Mouse (Mus musculus) hindbrain, embryonic 13.5 days (tissue): ENCODE data around the gene Cplx1. TPM values are rescaled to one million over a fixed set of nuclear protein-coding genes. Genes with fewer than 3 reads are reported as not detected.

Source experiments
- ATAC-seq: fragments of 200-750 bp; cut with Nextera tagmentation; 2 replicates; pipeline ENCODE4 v1.8.0; 2017; ENCODE audit warnings: moderate TSS enrichment; ENCODE audit not compliant: low FRiP score
- H3K27ac ChIP-seq: fragments of 300-500 bp; sonication (generic); 2 replicates; pipeline ENCODE4 v1.5.1; 2015; ENCODE audit warnings: inconsistent platforms, mild to moderate bottlenecking, moderate library complexity
- H3K27me3 ChIP-seq: fragments of 300-500 bp; sonication (generic); 2 replicates; pipeline ENCODE4 v1.6.1; 2015; ENCODE audit warnings: mild to moderate bottlenecking, inconsistent platforms
- H3K36me3 ChIP-seq: fragments of 300-500 bp; sonication (generic); 2 replicates; pipeline ENCODE4 v1.6.1; 2015; ENCODE audit warnings: mild to moderate bottlenecking, inconsistent platforms
- H3K4me1 ChIP-seq: fragments of 300-500 bp; sonication (generic); replicated peaks from 2 replicates; pipeline ENCODE4 v1.6.1; 2015; ENCODE audit warnings: inconsistent platforms
- H3K4me2 ChIP-seq: fragments of 300-500 bp; sonication (generic); 2 replicates; pipeline ENCODE4 v1.6.1; 2015; ENCODE audit warnings: inconsistent platforms, mild to moderate bottlenecking, moderate library complexity
- H3K4me3 ChIP-seq: fragments of 300-500 bp; sonication (generic); 2 replicates; pipeline ENCODE4 v1.5.1; 2015; ENCODE audit warnings: mild to moderate bottlenecking, inconsistent platforms
- H3K9ac ChIP-seq: fragments of 300-500 bp; sonication (generic); 2 replicates; pipeline ENCODE4 v1.6.1; 2015; ENCODE audit warnings: mild to moderate bottlenecking, inconsistent platforms
- H3K9me3 ChIP-seq: fragments of 300-500 bp; sonication (generic); 2 replicates; pipeline ENCODE4 v1.6.1; 2016; ENCODE audit warnings: inconsistent platforms
- WGBS: fragments of 180-500 bp; shearing (Covaris S2); methylation state at CpG from one replicate; pipeline ENCODE4 v1.1.7; 2015; 5-methylcytosine and 5-hydroxymethylcytosine counted together
- polyA plus RNA-seq: library from polyadenylated mRNA; unstranded; fragments of >200 nt; fragmentation: Nextera tagmentation; extraction: Ambion mirVana; gene quantifications from 2 replicates; pipeline ENCODE4 v1.2.1, GENCODE M21; 2015

The Cplx1 gene
- polyA plus RNA-seq, 1 experiment from 2014 or later = 82.5 TPM

- H3K9ac ChIP-seq = no peak overlapping the region
- H3K4me3 ChIP-seq = no peak overlapping the region
- peaks cover 28% of the 10 kb centered on the region for H3K4me1 ChIP-seq
- WGBS = 92% methylated on average over 5 of the region's 5 CpGs
- H3K9me3 ChIP-seq = no peaks in the 10 kb centered on the region
- H3K4me2 ChIP-seq = no peak overlapping the region
- peaks cover 13% of the 10 kb centered on the region for H3K36me3 ChIP-seq
- no peak for ATAC-seq
- peaks cover 47% of the 10 kb centered on the region for H3K27me3 ChIP-seq
- no peak overlapping the region for H3K27ac ChIP-seq
These were observed 2.2 kb downstream of the Cplx1 start for GRCm38 (mm10) chr5:108547636-108548035.

DNA sequence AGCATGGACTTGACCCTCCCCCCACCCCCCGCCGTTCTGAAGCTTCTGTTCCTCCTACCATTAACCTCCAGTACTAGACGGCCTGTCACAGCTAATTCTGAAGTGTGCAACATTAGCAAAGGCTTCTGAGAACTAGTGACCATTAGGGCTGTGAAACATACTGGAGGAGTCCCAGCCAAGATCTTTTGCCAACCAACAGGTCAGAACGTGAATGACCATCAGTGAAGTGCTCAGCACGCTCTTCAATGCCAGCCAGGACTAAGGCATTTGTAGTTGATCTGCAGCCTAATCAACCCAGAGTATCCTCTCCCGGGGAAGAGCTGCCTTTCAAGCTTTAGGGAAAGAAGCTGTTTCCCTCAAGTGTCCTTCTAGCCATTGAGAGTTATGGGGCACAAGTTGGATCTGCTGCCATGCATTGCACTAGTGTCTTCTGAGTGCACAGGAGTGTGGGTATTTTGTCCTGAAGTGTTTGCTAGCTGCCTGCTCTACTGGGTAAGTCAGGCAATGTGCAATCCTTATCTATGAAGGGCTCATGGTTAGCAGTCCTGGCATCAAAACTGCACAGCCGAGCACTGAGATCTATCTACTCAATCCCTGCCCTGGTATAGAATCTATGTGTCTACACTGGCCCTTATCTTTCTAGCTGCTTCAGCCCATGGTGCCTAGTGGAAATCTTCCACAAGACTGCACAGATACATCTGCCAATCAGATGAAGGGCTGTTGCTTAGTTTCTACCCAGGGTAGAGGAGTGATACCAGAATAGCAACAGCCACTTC is 6.1 kb downstream of the Cplx1 start:
- no peaks in the 10 kb centered on the region for H3K9me3 ChIP-seq
- no peak overlapping the region for H3K4me2 ChIP-seq
- H3K36me3 ChIP-seq = peaks cover 37% of the 10 kb centered on the region
- H3K27ac ChIP-seq = no peak overlapping the region
- no peak overlapping the region for H3K4me3 ChIP-seq
- peaks cover 17% of the 10 kb centered on the region for H3K27me3 ChIP-seq
- peaks cover 11% of the 10 kb centered on the region for H3K4me1 ChIP-seq
- ATAC-seq = no peak
- WGBS = 80% methylated on average over 7 of the region's 7 CpGs
- H3K9ac ChIP-seq = no peak overlapping the region

GRCm38 (mm10) chr5:108534188-108534587 is 15.6 kb downstream of the Cplx1 start:
- H3K9ac ChIP-seq = no peak overlapping the region
- 97% methylated on average over 2 of the region's 2 CpGs for WGBS
- no peak for ATAC-seq
- H3K4me1 ChIP-seq = no peaks in the 10 kb centered on the region
- H3K4me2 ChIP-seq = no peak overlapping the region
- H3K27ac ChIP-seq = no peak overlapping the region
- H3K27me3 ChIP-seq = no peaks in the 10 kb centered on the region
- H3K4me3 ChIP-seq = no peak overlapping the region
- peaks cover 13% of the 10 kb centered on the region; the same call in 1 of the 2 replicates for H3K9me3 ChIP-seq
- H3K36me3 ChIP-seq = peaks cover 27% of the 10 kb centered on the region

DNA sequence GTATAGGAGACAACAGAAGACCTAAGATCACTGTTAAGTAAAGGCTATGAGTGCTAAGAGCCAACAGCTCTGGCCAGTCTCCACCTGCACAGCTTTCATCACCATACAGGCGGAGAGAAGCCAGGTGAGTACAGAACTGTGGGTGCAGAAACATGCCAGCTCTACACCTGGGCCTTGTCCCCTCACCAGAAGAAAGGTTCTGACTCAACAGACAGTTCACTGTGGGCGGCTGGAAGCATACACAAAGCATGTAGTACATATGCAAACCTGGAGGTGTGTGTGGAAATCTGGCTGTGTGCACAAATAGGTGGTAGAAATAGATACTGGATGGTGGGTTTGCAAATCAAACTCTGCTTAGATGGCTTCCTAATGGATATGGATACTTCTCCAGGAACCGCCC is 27.2 kb downstream of the Cplx1 start:
- ATAC-seq = no peak
- no peaks in the 10 kb centered on the region for H3K27me3 ChIP-seq
- H3K4me2 ChIP-seq = no peak overlapping the region
- no peak overlapping the region for H3K4me3 ChIP-seq
- no peak overlapping the region for H3K27ac ChIP-seq
- WGBS = 93% methylated on average over 3 of the region's 3 CpGs
- no peaks in the 10 kb centered on the region for H3K4me1 ChIP-seq
- H3K9ac ChIP-seq = no peak overlapping the region
- peaks cover 53% of the 10 kb centered on the region for H3K36me3 ChIP-seq
- H3K9me3 ChIP-seq = no peaks in the 10 kb centered on the region

- WGBS = 84% methylated on average over 3 of the region's 3 CpGs
- no peak overlapping the region for H3K27ac ChIP-seq
- no peaks in the 10 kb centered on the region for H3K9me3 ChIP-seq
- H3K9ac ChIP-seq = no peak overlapping the region
- H3K4me2 ChIP-seq = no peak overlapping the region
- no peaks in the 10 kb centered on the region for H3K4me1 ChIP-seq
- H3K4me3 ChIP-seq = no peak overlapping the region
- no peak for ATAC-seq
- H3K36me3 ChIP-seq = peaks cover 53% of the 10 kb centered on the region
- H3K27me3 ChIP-seq = no peaks in the 10 kb centered on the region
These were observed 27.9 kb downstream of the Cplx1 start for GRCm38 (mm10) chr5:108521896-108522295.

DNA sequence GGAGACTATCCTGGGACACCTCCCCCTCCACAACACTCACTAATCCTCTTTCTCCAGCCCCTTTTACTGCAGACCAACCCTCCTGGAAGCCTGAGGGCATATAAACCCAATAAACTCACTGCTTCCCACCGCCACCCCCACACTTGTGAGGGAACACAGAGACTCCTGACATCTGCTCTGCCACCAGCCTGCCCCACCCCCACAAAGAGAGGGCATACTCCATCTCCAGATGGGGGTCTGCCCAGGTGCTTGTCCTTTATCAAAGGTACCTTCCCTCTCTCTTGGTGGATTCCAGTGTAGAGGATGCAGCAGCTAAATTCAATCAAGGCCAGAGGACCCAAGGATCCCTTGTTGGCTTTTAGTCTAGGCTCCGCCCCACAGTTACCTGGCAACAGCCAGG is 28.8 kb downstream of the Cplx1 start:
- Histone ChIP-seq H3K4me3 (no peak overlapping the region), H3K27me3 (no peaks in the 10 kb centered on the region), H3K4me1 (no peaks in the 10 kb centered on the region), H3K27ac (no peak overlapping the region), H3K4me2 (no peak overlapping the region), H3K36me3 (peaks cover 53% of the 10 kb centered on the region), H3K9me3 (no peaks in the 10 kb centered on the region), H3K9ac (no peak overlapping the region)
- no peak for ATAC-seq
- WGBS = 81% methylated on average over 2 of the region's 2 CpGs

DNA sequence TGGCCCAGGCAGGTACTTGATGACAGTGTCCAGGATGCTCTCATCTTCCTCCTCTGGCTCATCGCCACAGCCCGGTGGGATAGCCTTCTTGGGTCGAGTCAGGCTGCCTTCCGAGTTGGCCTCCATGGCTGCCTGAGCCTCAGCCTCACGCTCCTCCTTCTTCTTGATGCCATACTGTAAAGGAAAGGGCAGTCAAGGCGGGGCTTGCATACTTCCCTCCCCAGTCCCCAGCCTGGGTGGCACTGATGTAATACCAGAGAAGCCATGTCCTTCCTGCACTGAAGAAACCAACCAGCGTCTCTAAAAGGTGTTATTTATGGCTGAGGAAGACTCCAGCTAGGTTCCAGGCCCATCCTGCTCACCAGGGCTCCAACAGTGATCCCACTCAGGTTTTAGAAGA is 29.7 kb downstream of the Cplx1 start:
- H3K27ac ChIP-seq = no peak overlapping the region
- no peak overlapping the region for H3K4me3 ChIP-seq
- no peak overlapping the region for H3K9ac ChIP-seq
- H3K9me3 ChIP-seq = no peaks in the 10 kb centered on the region
- H3K36me3 ChIP-seq = peaks cover 46% of the 10 kb centered on the region
- no peaks in the 10 kb centered on the region for H3K4me1 ChIP-seq
- H3K4me2 ChIP-seq = no peak overlapping the region
- no peak for ATAC-seq
- WGBS = 81% methylated on average over 7 of the region's 7 CpGs
- no peaks in the 10 kb centered on the region for H3K27me3 ChIP-seq

DNA sequence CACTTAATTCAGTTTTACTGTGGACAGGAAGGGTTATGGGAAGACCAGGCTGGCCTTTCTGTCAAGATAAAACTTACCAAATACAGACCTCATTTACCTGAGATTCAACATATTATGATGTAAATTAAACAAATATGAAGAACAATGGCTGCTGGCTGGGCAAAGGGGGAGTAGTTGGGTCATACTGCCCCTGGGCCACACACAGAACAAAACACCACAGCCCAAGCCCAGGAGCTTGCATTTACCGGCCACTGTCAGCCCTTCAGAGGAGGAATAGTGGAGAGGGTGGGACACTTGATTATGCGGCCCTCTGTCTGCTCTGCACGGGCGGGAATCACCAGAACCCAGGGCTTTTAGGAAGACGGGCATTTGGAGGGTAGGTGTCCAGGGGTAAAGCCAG is 30.9 kb downstream of the Cplx1 start:
- peaks cover 35% of the 10 kb centered on the region for H3K36me3 ChIP-seq
- no peak overlapping the region for H3K9ac ChIP-seq
- no peak overlapping the region for H3K4me2 ChIP-seq
- H3K9me3 ChIP-seq = no peaks in the 10 kb centered on the region
- no peak overlapping the region for H3K4me3 ChIP-seq
- ATAC-seq = no peak
- no peaks in the 10 kb centered on the region for H3K4me1 ChIP-seq
- H3K27me3 ChIP-seq = no peaks in the 10 kb centered on the region
- H3K27ac ChIP-seq = no peak overlapping the region
- WGBS = 72% methylated on average over 5 of the region's 5 CpGs

DNA sequence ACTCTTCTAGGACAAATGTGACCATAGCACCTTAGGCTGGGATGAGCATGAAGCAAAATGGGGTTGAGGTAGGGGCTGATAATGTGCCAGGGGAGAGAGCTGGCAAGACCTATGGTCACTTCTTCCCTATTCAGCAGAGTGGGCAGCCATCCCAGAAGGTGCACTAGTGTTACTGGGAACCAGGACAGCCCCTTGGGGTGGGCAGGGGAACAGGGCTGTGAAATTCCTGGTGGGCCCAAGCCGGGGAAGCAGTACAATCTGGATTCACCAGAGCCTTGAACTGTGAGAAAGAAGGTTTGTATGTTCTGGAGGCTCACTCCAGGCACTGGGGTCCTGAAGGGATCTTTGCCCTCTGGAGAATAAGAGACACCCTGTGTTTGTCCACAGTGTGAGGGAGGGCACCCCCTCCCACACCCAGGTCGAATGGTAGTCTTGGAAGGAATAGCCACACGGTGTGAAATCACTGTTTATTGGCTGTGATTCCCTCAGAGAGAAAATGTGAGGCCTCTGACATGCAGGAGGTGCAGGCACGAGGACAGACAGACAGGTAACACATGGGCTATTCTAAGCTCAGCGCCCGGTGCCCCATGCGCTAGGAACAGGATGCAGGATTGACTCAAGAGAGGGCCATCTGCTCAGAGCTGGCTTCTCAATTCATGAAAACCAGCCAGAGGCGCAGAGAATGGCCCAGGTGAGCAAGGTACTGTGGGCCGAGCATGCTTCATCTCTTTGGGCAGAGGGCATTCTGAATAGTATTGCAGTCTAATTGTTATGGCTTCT is 31.5 kb downstream of the Cplx1 start:
- Histone ChIP-seq H3K4me2 (no peak overlapping the region), H3K27ac (no peak overlapping the region), H3K27me3 (no peaks in the 10 kb centered on the region), H3K36me3 (peaks cover 33% of the 10 kb centered on the region), H3K9me3 (no peaks in the 10 kb centered on the region), H3K4me3 (no peak overlapping the region), H3K9ac (no peak overlapping the region), H3K4me1 (no peaks in the 10 kb centered on the region)
- 85% methylated on average over 9 of the region's 9 CpGs for WGBS
- ATAC-seq = no peak

DNA sequence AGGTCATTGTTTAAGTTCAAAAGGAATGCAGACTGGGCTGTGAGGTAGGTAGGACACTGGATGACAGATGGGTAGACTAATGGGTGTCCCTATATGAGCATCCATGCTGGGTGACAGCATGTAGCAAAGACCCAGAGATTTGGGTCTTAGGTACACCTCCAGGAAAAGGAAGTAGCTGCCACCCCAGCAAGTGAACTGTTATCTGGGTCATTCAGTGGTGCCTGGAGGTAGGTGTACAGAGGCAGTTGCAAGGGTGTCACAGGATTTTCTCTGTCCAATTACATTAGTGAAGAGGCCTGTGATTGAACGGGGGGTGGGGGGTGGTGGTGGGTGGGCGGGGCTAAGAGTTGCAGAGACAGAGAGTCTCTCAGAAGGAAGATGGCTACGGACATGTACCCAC is 33.2 kb downstream of the Cplx1 start:
- H3K9ac ChIP-seq = no peak overlapping the region
- H3K27me3 ChIP-seq = no peaks in the 10 kb centered on the region
- H3K9me3 ChIP-seq = no peaks in the 10 kb centered on the region
- peaks cover 24% of the 10 kb centered on the region for H3K36me3 ChIP-seq
- no peak overlapping the region for H3K4me3 ChIP-seq
- no peak overlapping the region for H3K27ac ChIP-seq
- no peak for ATAC-seq
- H3K4me1 ChIP-seq = no peaks in the 10 kb centered on the region
- 87% methylated on average over 3 of the region's 3 CpGs for WGBS
- H3K4me2 ChIP-seq = no peak overlapping the region

DNA sequence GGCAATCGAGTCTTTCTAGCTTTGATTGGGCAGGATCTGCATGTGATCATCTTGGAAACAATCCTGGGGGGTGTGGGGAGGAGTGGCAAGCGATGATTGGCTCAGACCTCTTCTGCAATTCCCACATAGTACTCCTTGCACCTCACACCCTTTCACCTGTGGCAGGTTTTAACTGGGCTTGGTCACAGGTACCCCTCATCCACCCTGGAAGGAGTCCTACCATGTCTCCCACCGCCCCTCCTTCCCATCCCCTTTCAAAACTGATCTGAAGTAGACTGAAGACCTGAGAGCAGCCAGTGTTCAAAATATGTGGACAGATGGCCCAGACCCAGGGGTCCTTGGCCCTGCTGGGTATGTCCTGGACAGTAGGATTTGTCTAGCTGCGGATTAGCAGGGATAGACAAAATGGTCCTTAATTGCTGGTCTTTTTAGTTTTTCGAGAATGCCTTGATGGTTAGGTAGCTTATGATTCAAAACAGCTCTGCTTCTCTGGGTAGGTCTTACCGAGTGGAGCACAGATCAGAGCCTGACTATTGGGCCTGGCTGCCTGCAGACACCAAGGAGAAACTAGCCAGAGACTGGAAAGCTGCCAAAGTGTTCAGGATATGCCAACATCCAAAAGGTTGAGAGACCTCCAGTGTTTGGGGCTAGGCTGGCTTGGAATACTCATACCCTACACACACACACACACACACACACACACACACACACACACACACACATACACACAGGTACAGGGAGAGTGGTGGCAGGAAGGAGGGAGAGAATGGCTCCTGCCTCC is 34.1 kb downstream of the Cplx1 start:
- WGBS = 75% methylated on average over 6 of the region's 6 CpGs
- Histone ChIP-seq H3K27me3 (no peaks in the 10 kb centered on the region), H3K9ac (no peak overlapping the region), H3K36me3 (peaks cover 24% of the 10 kb centered on the region), H3K9me3 (no peaks in the 10 kb centered on the region), H3K4me1 (no peaks in the 10 kb centered on the region), H3K4me3 (no peak overlapping the region), H3K4me2 (no peak overlapping the region), H3K27ac (no peak overlapping the region)
- no peak for ATAC-seq

DNA sequence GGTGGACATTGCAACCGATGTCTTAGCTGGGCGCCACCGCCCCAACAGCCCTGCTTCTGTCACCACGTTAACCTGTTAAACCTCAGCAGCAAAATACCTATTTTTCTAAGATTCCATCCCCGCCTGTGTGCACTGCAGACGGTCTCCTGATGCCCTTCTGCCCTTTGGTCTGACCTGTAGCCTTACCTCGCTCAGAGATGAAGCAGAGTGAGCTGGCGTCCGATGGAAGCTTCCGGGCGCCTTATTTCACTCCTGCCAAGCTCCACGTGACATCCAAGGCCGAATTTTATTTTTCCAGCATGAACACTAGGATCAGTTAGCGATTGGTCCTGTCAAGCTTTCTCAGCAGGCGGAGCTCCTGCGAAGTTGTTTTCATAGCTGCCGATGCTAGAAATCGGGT is 47.5 kb downstream of the Cplx1 start:
- ATAC-seq = no peak
- peaks cover 85% of the 10 kb centered on the region for H3K36me3 ChIP-seq
- no peak overlapping the region for H3K27ac ChIP-seq
- no peak overlapping the region for H3K9ac ChIP-seq
- H3K27me3 ChIP-seq = no peaks in the 10 kb centered on the region
- 91% methylated on average over 18 of the region's 18 CpGs for WGBS
- H3K4me3 ChIP-seq = no peak overlapping the region
- H3K9me3 ChIP-seq = no peaks in the 10 kb centered on the region
- no peak overlapping the region for H3K4me2 ChIP-seq
- no peaks in the 10 kb centered on the region for H3K4me1 ChIP-seq
